Mouse (Mus musculus): Measurements from ENCODE around the gene Stx2. TPM values are rescaled to one million over a fixed set of nuclear protein-coding genes. Genes with fewer than 3 reads are reported as not detected.

The Stx2 gene
- polyA plus RNA-seq, 1 experiment from 2014 or later: 25.3 TPM

Other genes starting within 250 kb of the Stx2 start
- 0.27 and 0.70 TPM in 2 replicates for gene Rimbp2, start 55.1 kb downstream of the Stx2 start, polyA plus RNA-seq (2016; fragmentation: Nextera tagmentation; extraction: Ambion mirVana)
- gene Ran, start 11.5 kb upstream of the Stx2 start, polyA plus RNA-seq (2016; fragmentation: Nextera tagmentation; extraction: Ambion mirVana): 1,091 and 1,094 TPM in 2 replicates
- 0.02 TPM in 1 of 2 replicates, not detected in the other for gene Adgrd1, start 88.2 kb upstream of the Stx2 start, polyA plus RNA-seq (2016; fragmentation: Nextera tagmentation; extraction: Ambion mirVana)